Mouse (Mus musculus): ENCODE data around the gene Mthfd1l.

GRCm38 (mm10) chr10:4181953-4182352, 209.0 kb downstream of the Mthfd1l start:
- TF ChIP-seq CTCF (IDR thresholded peaks at IDR 0.05; ENCODE audit: low read depth, low read length) (no peak), TAL1 (conservative IDR thresholded peaks at IDR 0.05; ENCODE audit: low read depth, low read length) (no peak)
